Mouse (Mus musculus): ENCODE measurements around the gene Ikzf4.

DNA sequence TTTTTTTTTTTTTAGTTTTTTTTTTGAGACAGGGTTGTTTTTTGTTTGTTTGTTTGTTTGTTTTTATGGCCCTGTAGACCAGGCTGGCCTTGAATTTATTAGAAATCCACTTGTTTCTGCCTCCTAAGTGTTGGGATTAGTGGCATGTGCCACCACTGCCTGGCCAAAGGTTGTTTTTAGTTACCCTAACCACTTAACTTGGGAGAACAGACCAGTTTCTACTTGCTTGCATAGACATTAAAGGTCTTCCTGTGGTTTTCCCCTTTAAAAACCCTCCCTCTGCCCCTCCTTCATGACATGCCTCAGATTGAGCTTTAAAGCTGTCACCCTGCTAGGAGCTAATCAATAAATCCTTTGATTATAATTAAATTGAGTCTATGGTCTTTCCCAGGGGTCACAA is 25.6 kb downstream of the Ikzf4 start:
- no peak for TF ChIP-seq CTCF (IDR thresholded peaks at IDR 0.05; ENCODE audit: low read depth)
- no peak for TF ChIP-seq EP300 (IDR thresholded peaks at IDR 0.05; ENCODE audit: low read depth)
